Mouse (Mus musculus): Measurements from ENCODE around the gene 1600002K03Rik. TPM values are rescaled to one million over a fixed set of nuclear protein-coding genes. Genes with fewer than 3 reads are reported as not detected.
A peak's percentile ranks its signal among the peaks of the same experiment; 100 is the strongest.

The 1600002K03Rik gene
- total and polyA plus RNA-seq, 2 experiments, result 5.1 to 10.0 TPM

- WGBS, result 74% methylated on average over 55 of the region's 55 CpGs
- Histone ChIP-seq H3K27ac (replicated peaks; ENCODE audit: insufficient read depth, low read depth, low read length) (peak overlapping the region; percentile 76; the same call in 1 of the 2 replicates), H3K36me3 (ENCODE audit: control insufficient read depth, insufficient read depth, low read length) (peaks cover 3% of the 10 kb centered on the region; the same call in 1 of the 2 replicates), H3K4me1 (ENCODE audit: control insufficient read depth, insufficient read depth, low read length) (peaks cover 25% of the 10 kb centered on the region), H3K27me3 (ENCODE audit: control insufficient read depth, insufficient read depth, low read length) (no peaks in the 10 kb centered on the region), H3K9ac (ENCODE audit: low read depth, low read length) (no peak overlapping the region), H3K4me3 (ENCODE audit: insufficient read depth, low read depth, low read length) (no peak overlapping the region), H3K79me2 (ENCODE audit: control insufficient read depth, insufficient read depth, low read length) (peaks cover 7% of the 10 kb centered on the region)
- no peak for DNase-seq (ENCODE audit: extremely low read depth, low read depth, low spot score)
- TF ChIP-seq CTCF (IDR thresholded peaks at IDR 0.05; ENCODE audit: low read depth, low read length) (no peak), POLR2A (IDR thresholded peaks at IDR 0.05; ENCODE audit: extremely low read depth, insufficient read depth, low read length) (no peak)
Measured at GRCm38 (mm10) chr10:80131316-80131951, 41.3 kb upstream of the 1600002K03Rik start.

- Histone ChIP-seq H3K9ac (ENCODE audit: low read depth, low read length) (no peak overlapping the region), H3K79me2 (ENCODE audit: control insufficient read depth, insufficient read depth, low read length) (peaks cover 7% of the 10 kb centered on the region), H3K36me3 (ENCODE audit: control insufficient read depth, insufficient read depth, low read length) (peaks cover 3% of the 10 kb centered on the region; the same call in 1 of the 2 replicates), H3K4me1 (ENCODE audit: control insufficient read depth, insufficient read depth, low read length) (peaks cover 28% of the 10 kb centered on the region), H3K27ac (replicated peaks; ENCODE audit: insufficient read depth, low read depth, low read length) (no peak overlapping the region), H3K27me3 (ENCODE audit: control insufficient read depth, insufficient read depth, low read length) (no peaks in the 10 kb centered on the region), H3K4me3 (ENCODE audit: insufficient read depth, low read depth, low read length) (no peak overlapping the region)
- WGBS, result 90% methylated on average over 27 of the region's 27 CpGs
- no peak for DNase-seq (ENCODE audit: extremely low read depth, low read depth, low spot score)
- TF ChIP-seq CTCF (IDR thresholded peaks at IDR 0.05; ENCODE audit: low read depth, low read length) (no peak), POLR2A (IDR thresholded peaks at IDR 0.05; ENCODE audit: extremely low read depth, insufficient read depth, low read length) (no peak)
Measured at GRCm38 (mm10) chr10:80131952-80132350, 40.8 kb upstream of the 1600002K03Rik start.

GRCm38 (mm10) chr10:80133226-80133849, 39.4 kb upstream of the 1600002K03Rik start:
- H3K79me2 ChIP-seq (ENCODE audit: control insufficient read depth, insufficient read depth, low read length), result peaks cover 7% of the 10 kb centered on the region; the same call in 1 of the 2 replicates
- no peaks in the 10 kb centered on the region; the same call in 1 of the 2 replicates for H3K36me3 ChIP-seq (ENCODE audit: control insufficient read depth, insufficient read depth, low read length)
- H3K27me3 ChIP-seq (ENCODE audit: control insufficient read depth, insufficient read depth, low read length), result no peaks in the 10 kb centered on the region
- peaks cover 36% of the 10 kb centered on the region for H3K4me1 ChIP-seq (ENCODE audit: control insufficient read depth, insufficient read depth, low read length)
- 39% methylated on average over 8 of the region's 8 CpGs for WGBS
- DNase-seq (ENCODE audit: extremely low read depth, low read depth, low spot score), result no peak
- no peak overlapping the region for H3K9ac ChIP-seq (ENCODE audit: low read depth, low read length)
- TF ChIP-seq POLR2A (IDR thresholded peaks at IDR 0.05; ENCODE audit: extremely low read depth, insufficient read depth, low read length) (no peak), CTCF (IDR thresholded peaks at IDR 0.05; ENCODE audit: low read depth, low read length) (peak; percentile 44)
- no peak overlapping the region for H3K27ac ChIP-seq (replicated peaks; ENCODE audit: insufficient read depth, low read depth, low read length)
- no peak overlapping the region for H3K4me3 ChIP-seq (ENCODE audit: insufficient read depth, low read depth, low read length)

GRCm38 (mm10) chr10:80134421-80134820, 38.3 kb upstream of the 1600002K03Rik start:
- WGBS, result 86% methylated on average over 9 of the region's 9 CpGs
- TF ChIP-seq POLR2A (IDR thresholded peaks at IDR 0.05; ENCODE audit: extremely low read depth, insufficient read depth, low read length) (no peak), CTCF (IDR thresholded peaks at IDR 0.05; ENCODE audit: low read depth, low read length) (no peak)
- no peak overlapping the region for H3K9ac ChIP-seq (ENCODE audit: low read depth, low read length)
- no peak for DNase-seq (ENCODE audit: extremely low read depth, low read depth, low spot score)
- no peak overlapping the region for H3K4me3 ChIP-seq (ENCODE audit: insufficient read depth, low read depth, low read length)
- H3K27ac ChIP-seq (replicated peaks; ENCODE audit: insufficient read depth, low read depth, low read length), result no peak overlapping the region
- H3K36me3 ChIP-seq (ENCODE audit: control insufficient read depth, insufficient read depth, low read length), result no peaks in the 10 kb centered on the region
- no peaks in the 10 kb centered on the region for H3K27me3 ChIP-seq (ENCODE audit: control insufficient read depth, insufficient read depth, low read length)
- peaks cover 31% of the 10 kb centered on the region for H3K4me1 ChIP-seq (ENCODE audit: control insufficient read depth, insufficient read depth, low read length)
- peaks cover 7% of the 10 kb centered on the region; the same call in 1 of the 2 replicates for H3K79me2 ChIP-seq (ENCODE audit: control insufficient read depth, insufficient read depth, low read length)

GRCm38 (mm10) chr10:80135161-80135560, 37.6 kb upstream of the 1600002K03Rik start:
- DNase-seq (ENCODE audit: extremely low read depth, low read depth, low spot score), result no peak
- TF ChIP-seq CTCF (IDR thresholded peaks at IDR 0.05; ENCODE audit: low read depth, low read length) (no peak), POLR2A (IDR thresholded peaks at IDR 0.05; ENCODE audit: extremely low read depth, insufficient read depth, low read length) (no peak)
- Histone ChIP-seq H3K36me3 (ENCODE audit: control insufficient read depth, insufficient read depth, low read length) (no peaks in the 10 kb centered on the region), H3K4me3 (ENCODE audit: insufficient read depth, low read depth, low read length) (no peak overlapping the region), H3K27me3 (ENCODE audit: control insufficient read depth, insufficient read depth, low read length) (no peaks in the 10 kb centered on the region), H3K79me2 (ENCODE audit: control insufficient read depth, insufficient read depth, low read length) (peaks cover 7% of the 10 kb centered on the region; the same call in 1 of the 2 replicates), H3K9ac (ENCODE audit: low read depth, low read length) (no peak overlapping the region), H3K4me1 (ENCODE audit: control insufficient read depth, insufficient read depth, low read length) (peaks cover 25% of the 10 kb centered on the region), H3K27ac (replicated peaks; ENCODE audit: insufficient read depth, low read depth, low read length) (no peak overlapping the region)
- 86% methylated on average over 10 of the region's 10 CpGs for WGBS

- no peak overlapping the region for H3K4me3 ChIP-seq (ENCODE audit: insufficient read depth, low read depth, low read length)
- H3K36me3 ChIP-seq (ENCODE audit: control insufficient read depth, insufficient read depth, low read length), result no peaks in the 10 kb centered on the region
- H3K4me1 ChIP-seq (ENCODE audit: control insufficient read depth, insufficient read depth, low read length), result peaks cover 23% of the 10 kb centered on the region
- peak; percentile 68 for DNase-seq (ENCODE audit: extremely low read depth, low read depth, low spot score)
- H3K27ac ChIP-seq (replicated peaks; ENCODE audit: insufficient read depth, low read depth, low read length), result no peak overlapping the region
- no peaks in the 10 kb centered on the region for H3K27me3 ChIP-seq (ENCODE audit: control insufficient read depth, insufficient read depth, low read length)
- 62% methylated on average over 1 of the region's 1 CpGs for WGBS
- peaks cover 7% of the 10 kb centered on the region; the same call in 1 of the 2 replicates for H3K79me2 ChIP-seq (ENCODE audit: control insufficient read depth, insufficient read depth, low read length)
- TF ChIP-seq CTCF (IDR thresholded peaks at IDR 0.05; ENCODE audit: low read depth, low read length) (no peak), POLR2A (IDR thresholded peaks at IDR 0.05; ENCODE audit: extremely low read depth, insufficient read depth, low read length) (no peak)
- H3K9ac ChIP-seq (ENCODE audit: low read depth, low read length), result no peak overlapping the region
Measured at GRCm38 (mm10) chr10:80135641-80136040, 37.1 kb upstream of the 1600002K03Rik start.

Data from liver, adult 2 months (tissue).